Mouse (Mus musculus): ENCODE results near the gene Gpr107. TPM values are rescaled to one million over a fixed set of nuclear protein-coding genes. Genes with fewer than 3 reads are reported as not detected.

Gene Gpr107
- total and polyA plus RNA-seq, 3 experiments, result 16.4 to 18.3 TPM; not detected in 1

- H3K36me3 ChIP-seq (ENCODE audit: control insufficient read depth in 1 of 2, insufficient read depth in 2 of 2, low read length in 2 of 2), result peaks cover 0 to 23% of the 10 kb centered on the region in 2 experiments; a peak in 2 of 4 replicates
- peak; percentile 90 for DNase-seq (ENCODE audit: low read depth, low spot score)
- H3K4me1 ChIP-seq (ENCODE audit: control insufficient read depth in 1 of 2, insufficient read depth in 2 of 2, low read length in 2 of 2), result peaks cover 11 to 18% of the 10 kb centered on the region in 2 experiments
- no peaks in the 10 kb centered on the region for H3K27me3 ChIP-seq (ENCODE audit: control insufficient read depth in 1 of 2, insufficient read depth in 2 of 2, low read length in 2 of 2)
- H3K27ac ChIP-seq (ENCODE audit: control insufficient read depth, low read depth, low read length), result peak overlapping the region; percentile 92
- TF ChIP-seq JUND (IDR thresholded peaks at IDR 0.05; ENCODE audit: low read depth, low read length) (no peak), ETS1 (IDR thresholded peaks at IDR 0.05; ENCODE audit: low read depth, low read length) (peak; percentile 83), ZKSCAN1 (IDR thresholded peaks at IDR 0.05; ENCODE audit: low read depth, low read length) (no peak), GATA1 (IDR thresholded peaks at IDR 0.05; ENCODE audit: low read depth, low read length) (peak; percentile 88), MYB (IDR thresholded peaks at IDR 0.05; ENCODE audit: low read depth, low read length) (no peak), POLR2AphosphoS2 (IDR thresholded peaks at IDR 0.05; ENCODE audit: low read length) (no peak), ZNF384 (IDR thresholded peaks at IDR 0.05; ENCODE audit: low read depth, low read length) (peak; percentile 91), MAFK (IDR thresholded peaks at IDR 0.05; ENCODE audit: borderline replicate concordance, low read depth, low read length) (no peak), E2F4 (IDR thresholded peaks at IDR 0.05; ENCODE audit: borderline replicate concordance, low read depth, low read length) (no peak), MEF2A (IDR thresholded peaks at IDR 0.05; ENCODE audit: extremely low read depth, insufficient replicate concordance, low read depth, low read length, poor library complexity, severe bottlenecking) (no peak), RCOR1 (IDR thresholded peaks at IDR 0.05; ENCODE audit: low read depth, low read length) (peak; percentile 59), MAX (IDR thresholded peaks at IDR 0.05; ENCODE audit: low read length) (peak; percentile 81), POLR2A (IDR thresholded peaks at IDR 0.05; ENCODE audit: control insufficient read depth in 1 of 2, insufficient read depth in 1 of 2, low read depth in 1 of 2, low read length in 2 of 2, poor library complexity in 1 of 2) (peak in 1 of 2 experiments; percentile 37; a peak in 1 of 4 replicates), HCFC1 (IDR thresholded peaks at IDR 0.05; ENCODE audit: low read depth, low read length) (no peak), TAL1 (IDR thresholded peaks at IDR 0.05; ENCODE audit: low read length) (peak; percentile 94), ELF1 (IDR thresholded peaks at IDR 0.05; ENCODE audit: low read depth, low read length) (no peak), MXI1 (IDR thresholded peaks at IDR 0.05; ENCODE audit: low read depth, low read length) (peak; percentile 46; the same call in 1 of the 2 replicates), EP300 (IDR thresholded peaks at IDR 0.05; ENCODE audit: low read depth in 1 of 2, low read length in 2 of 2) (peak; percentile 89 to 90), SIN3A (IDR thresholded peaks at IDR 0.05; ENCODE audit: low read length) (peak; percentile 56), SMC3 (IDR thresholded peaks at IDR 0.05; ENCODE audit: low read depth, low read length) (no peak), KAT2A (conservative IDR thresholded peaks at IDR 0.05; ENCODE audit: low read depth, low read length) (no peak), MYC (IDR thresholded peaks at IDR 0.05; ENCODE audit: low read depth, low read length) (peak; percentile 55), UBTF (IDR thresholded peaks at IDR 0.05; ENCODE audit: borderline replicate concordance, insufficient read depth, low read depth, low read length) (no peak), CTCF (IDR thresholded peaks at IDR 0.05 in 2 of 3, conservative IDR thresholded peaks at IDR 0.05 in 1 of 3; ENCODE audit: control insufficient read depth in 1 of 3, insufficient read depth in 1 of 3, low read depth in 2 of 3, low read length in 3 of 3, poor library complexity in 1 of 3, severe bottlenecking in 1 of 3) (no peak), NRF1 (IDR thresholded peaks at IDR 0.05; ENCODE audit: insufficient read depth, low read depth, low read length, poor library complexity, severe bottlenecking) (no peak), ZMIZ1 (IDR thresholded peaks at IDR 0.05; ENCODE audit: low read depth, low read length) (no peak), USF1 (IDR thresholded peaks at IDR 0.05; ENCODE audit: low read depth, low read length) (no peak), TBP (IDR thresholded peaks at IDR 0.05; ENCODE audit: low read depth, low read length) (0 out of 2 replicates have a peak, but pooled peaks have one; percentile 27), USF2 (IDR thresholded peaks at IDR 0.05; ENCODE audit: borderline replicate concordance in 1 of 2, insufficient read depth in 1 of 2, low read depth in 1 of 2, low read length in 2 of 2) (no peak), TCF12 (IDR thresholded peaks at IDR 0.05; ENCODE audit: low read depth, low read length) (peak; percentile 94), POLR2AphosphoS5 (IDR thresholded peaks at IDR 0.05; ENCODE audit: borderline replicate concordance, low read depth, low read length) (no peak), BHLHE40 (IDR thresholded peaks at IDR 0.05; ENCODE audit: borderline replicate concordance, low read depth, low read length) (no peak)
- H3K79me2 ChIP-seq (ENCODE audit: control insufficient read depth, insufficient read depth, low read length, poor library complexity), result no peaks in the 10 kb centered on the region
- no peaks in the 10 kb centered on the region for H3K9me3 ChIP-seq (replicated peaks; ENCODE audit: insufficient read depth, low read length)
- peak overlapping the region; percentile 45 for H3K9ac ChIP-seq (ENCODE audit: control insufficient read depth, low read depth, low read length, poor library complexity, severe bottlenecking)
- peak overlapping the region; percentile 12 to 17 for H3K4me3 ChIP-seq (ENCODE audit: control insufficient read depth in 1 of 2, insufficient read depth in 1 of 2, low read depth in 2 of 2, low read length in 2 of 2)
Observed at GRCm38 (mm10) chr2:31115091-31115942, 36.8 kb upstream of the Gpr107 start.
